Mouse (Mus musculus): ENCODE measurements at regions not wholly inside any gene's neighbourhood (a gene's known extent, or its start where the extent isn't known, plus 50 kb on each side); places are given as distances from the start of the nearest gene placed in this dataset.

- 77% methylated on average over 2 of the region's 2 CpGs for WGBS
- Histone ChIP-seq H3K27me3 (ENCODE audit: control insufficient read depth, insufficient read depth, low read length) (no peaks in the 10 kb centered on the region), H3K4me3 (ENCODE audit: low read depth, low read length) (no peak overlapping the region), H3K9me3 (ENCODE audit: control insufficient read depth, low read length) (no peaks in the 10 kb centered on the region), H3K4me1 (ENCODE audit: control insufficient read depth, insufficient read depth, low read length) (no peaks in the 10 kb centered on the region), H3K36me3 (ENCODE audit: control insufficient read depth, insufficient read depth, low read length) (no peaks in the 10 kb centered on the region), H3K27ac (ENCODE audit: low read depth, low read length) (no peak overlapping the region), H3K4me2 (ENCODE audit: low read depth, low read length) (no peak overlapping the region), H3K9ac (replicated peaks; ENCODE audit: low read depth, low read length) (no peak overlapping the region)
- ATAC-seq (ENCODE audit: low read depth): no peak
Observed at GRCm38 (mm10) chr15:27033261-27033660, 137.9 kb upstream of the Fbxl7 start.

- no peak for ATAC-seq (ENCODE audit: low read depth)
- no peak overlapping the region for H3K4me3 ChIP-seq (ENCODE audit: low read depth, low read length)
- no peak overlapping the region for H3K4me2 ChIP-seq (ENCODE audit: low read depth, low read length)
- no peaks in the 10 kb centered on the region for H3K9me3 ChIP-seq (ENCODE audit: control insufficient read depth, low read length)
- H3K4me1 ChIP-seq (ENCODE audit: control insufficient read depth, insufficient read depth, low read length): no peaks in the 10 kb centered on the region
- no peak overlapping the region for H3K9ac ChIP-seq (replicated peaks; ENCODE audit: low read depth, low read length)
- H3K36me3 ChIP-seq (ENCODE audit: control insufficient read depth, insufficient read depth, low read length): no peaks in the 10 kb centered on the region
- H3K27ac ChIP-seq (ENCODE audit: low read depth, low read length): no peak overlapping the region
- WGBS: 78% methylated on average over 4 of the region's 4 CpGs
- H3K27me3 ChIP-seq (ENCODE audit: control insufficient read depth, insufficient read depth, low read length): no peaks in the 10 kb centered on the region
Observed at GRCm38 (mm10) chr15:27043788-27044187, 148.4 kb upstream of the Fbxl7 start.

- 82% methylated on average over 2 of the region's 2 CpGs for WGBS
- no peak for ATAC-seq (ENCODE audit: low read depth)
- no peaks in the 10 kb centered on the region for H3K9me3 ChIP-seq (ENCODE audit: control insufficient read depth, low read length)
- no peak overlapping the region for H3K9ac ChIP-seq (replicated peaks; ENCODE audit: low read depth, low read length)
- H3K27ac ChIP-seq (ENCODE audit: low read depth, low read length): no peak overlapping the region
- no peak overlapping the region for H3K4me2 ChIP-seq (ENCODE audit: low read depth, low read length)
- H3K36me3 ChIP-seq (ENCODE audit: control insufficient read depth, insufficient read depth, low read length): no peaks in the 10 kb centered on the region
- no peaks in the 10 kb centered on the region for H3K4me1 ChIP-seq (ENCODE audit: control insufficient read depth, insufficient read depth, low read length)
- H3K4me3 ChIP-seq (ENCODE audit: low read depth, low read length): no peak overlapping the region
- no peaks in the 10 kb centered on the region for H3K27me3 ChIP-seq (ENCODE audit: control insufficient read depth, insufficient read depth, low read length)
Observed at GRCm38 (mm10) chr15:27050673-27051072, 155.3 kb upstream of the Fbxl7 start.

GRCm38 (mm10) chr15:27063456-27063855, 168.1 kb upstream of the Fbxl7 start:
- H3K27me3 ChIP-seq (ENCODE audit: control insufficient read depth, insufficient read depth, low read length): no peaks in the 10 kb centered on the region
- no peak overlapping the region for H3K4me3 ChIP-seq (ENCODE audit: low read depth, low read length)
- H3K4me2 ChIP-seq (ENCODE audit: low read depth, low read length): no peak overlapping the region
- no peaks in the 10 kb centered on the region for H3K36me3 ChIP-seq (ENCODE audit: control insufficient read depth, insufficient read depth, low read length)
- no peak; the same call in 1 of the 2 replicates for ATAC-seq (ENCODE audit: low read depth)
- no peak overlapping the region for H3K27ac ChIP-seq (ENCODE audit: low read depth, low read length)
- H3K4me1 ChIP-seq (ENCODE audit: control insufficient read depth, insufficient read depth, low read length): no peaks in the 10 kb centered on the region
- no peaks in the 10 kb centered on the region for H3K9me3 ChIP-seq (ENCODE audit: control insufficient read depth, low read length)
- H3K9ac ChIP-seq (replicated peaks; ENCODE audit: low read depth, low read length): no peak overlapping the region

- no peak overlapping the region for H3K27ac ChIP-seq (ENCODE audit: low read depth, low read length)
- no peak overlapping the region for H3K4me3 ChIP-seq (ENCODE audit: low read depth, low read length)
- no peaks in the 10 kb centered on the region for H3K36me3 ChIP-seq (ENCODE audit: control insufficient read depth, insufficient read depth, low read length)
- no peaks in the 10 kb centered on the region for H3K27me3 ChIP-seq (ENCODE audit: control insufficient read depth, insufficient read depth, low read length)
- H3K4me2 ChIP-seq (ENCODE audit: low read depth, low read length): no peak overlapping the region
- no peaks in the 10 kb centered on the region for H3K4me1 ChIP-seq (ENCODE audit: control insufficient read depth, insufficient read depth, low read length)
- ATAC-seq (ENCODE audit: low read depth): peak; percentile 79
- no peaks in the 10 kb centered on the region for H3K9me3 ChIP-seq (ENCODE audit: control insufficient read depth, low read length)
- 74% methylated on average over 4 of the region's 4 CpGs for WGBS
- no peak overlapping the region for H3K9ac ChIP-seq (replicated peaks; ENCODE audit: low read depth, low read length)
Observed at GRCm38 (mm10) chr15:27063971-27064370, 168.6 kb upstream of the Fbxl7 start.

- Histone ChIP-seq H3K36me3 (ENCODE audit: control insufficient read depth, insufficient read depth, low read length) (no peaks in the 10 kb centered on the region), H3K4me3 (ENCODE audit: low read depth, low read length) (no peak overlapping the region), H3K9me3 (ENCODE audit: control insufficient read depth, low read length) (no peaks in the 10 kb centered on the region), H3K27ac (ENCODE audit: low read depth, low read length) (no peak overlapping the region), H3K27me3 (ENCODE audit: control insufficient read depth, insufficient read depth, low read length) (no peaks in the 10 kb centered on the region), H3K9ac (replicated peaks; ENCODE audit: low read depth, low read length) (no peak overlapping the region), H3K4me1 (ENCODE audit: control insufficient read depth, insufficient read depth, low read length) (no peaks in the 10 kb centered on the region), H3K4me2 (ENCODE audit: low read depth, low read length) (no peak overlapping the region)
- WGBS: 50% methylated on average over 1 of the region's 1 CpGs
- no peak; the same call in 1 of the 2 replicates for ATAC-seq (ENCODE audit: low read depth)
Observed at GRCm38 (mm10) chr15:27067691-27068090, 172.3 kb upstream of the Fbxl7 start.

GRCm38 (mm10) chr15:27077926-27078325, 182.5 kb upstream of the Fbxl7 start:
- WGBS: 91% methylated on average over 4 of the region's 4 CpGs
- Histone ChIP-seq H3K36me3 (ENCODE audit: control insufficient read depth, insufficient read depth, low read length) (no peaks in the 10 kb centered on the region), H3K4me1 (ENCODE audit: control insufficient read depth, insufficient read depth, low read length) (no peaks in the 10 kb centered on the region), H3K9ac (replicated peaks; ENCODE audit: low read depth, low read length) (no peak overlapping the region), H3K27ac (ENCODE audit: low read depth, low read length) (no peak overlapping the region), H3K9me3 (ENCODE audit: control insufficient read depth, low read length) (no peaks in the 10 kb centered on the region), H3K4me3 (ENCODE audit: low read depth, low read length) (no peak overlapping the region), H3K27me3 (ENCODE audit: control insufficient read depth, insufficient read depth, low read length) (no peaks in the 10 kb centered on the region), H3K4me2 (ENCODE audit: low read depth, low read length) (no peak overlapping the region)
- no peak for ATAC-seq (ENCODE audit: low read depth)

- no peaks in the 10 kb centered on the region for H3K27me3 ChIP-seq (ENCODE audit: control insufficient read depth, insufficient read depth, low read length)
- no peaks in the 10 kb centered on the region for H3K4me1 ChIP-seq (ENCODE audit: control insufficient read depth, insufficient read depth, low read length)
- no peaks in the 10 kb centered on the region for H3K9me3 ChIP-seq (ENCODE audit: control insufficient read depth, low read length)
- no peak overlapping the region for H3K4me2 ChIP-seq (ENCODE audit: low read depth, low read length)
- no peak for ATAC-seq (ENCODE audit: low read depth)
- no peak overlapping the region for H3K4me3 ChIP-seq (ENCODE audit: low read depth, low read length)
- no peak overlapping the region for H3K9ac ChIP-seq (replicated peaks; ENCODE audit: low read depth, low read length)
- no peaks in the 10 kb centered on the region for H3K36me3 ChIP-seq (ENCODE audit: control insufficient read depth, insufficient read depth, low read length)
- WGBS: 79% methylated on average over 5 of the region's 5 CpGs
- H3K27ac ChIP-seq (ENCODE audit: low read depth, low read length): no peak overlapping the region
Observed at GRCm38 (mm10) chr15:27082826-27083225, 187.4 kb upstream of the Fbxl7 start.

GRCm38 (mm10) chr15:27083596-27083995, 188.2 kb upstream of the Fbxl7 start:
- Histone ChIP-seq H3K4me2 (ENCODE audit: low read depth, low read length) (no peak overlapping the region), H3K4me1 (ENCODE audit: control insufficient read depth, insufficient read depth, low read length) (no peaks in the 10 kb centered on the region), H3K9me3 (ENCODE audit: control insufficient read depth, low read length) (no peaks in the 10 kb centered on the region), H3K36me3 (ENCODE audit: control insufficient read depth, insufficient read depth, low read length) (no peaks in the 10 kb centered on the region), H3K27me3 (ENCODE audit: control insufficient read depth, insufficient read depth, low read length) (no peaks in the 10 kb centered on the region), H3K9ac (replicated peaks; ENCODE audit: low read depth, low read length) (no peak overlapping the region), H3K4me3 (ENCODE audit: low read depth, low read length) (no peak overlapping the region), H3K27ac (ENCODE audit: low read depth, low read length) (no peak overlapping the region)
- no peak for ATAC-seq (ENCODE audit: low read depth)
- 68% methylated on average over 6 of the region's 6 CpGs for WGBS

- 85% methylated on average over 6 of the region's 6 CpGs for WGBS
- no peak overlapping the region for H3K4me2 ChIP-seq (ENCODE audit: low read depth, low read length)
- no peak overlapping the region for H3K4me3 ChIP-seq (ENCODE audit: low read depth, low read length)
- no peak overlapping the region for H3K27ac ChIP-seq (ENCODE audit: low read depth, low read length)
- H3K36me3 ChIP-seq (ENCODE audit: control insufficient read depth, insufficient read depth, low read length): no peaks in the 10 kb centered on the region
- no peaks in the 10 kb centered on the region for H3K9me3 ChIP-seq (ENCODE audit: control insufficient read depth, low read length)
- no peak for ATAC-seq (ENCODE audit: low read depth)
- no peak overlapping the region for H3K9ac ChIP-seq (replicated peaks; ENCODE audit: low read depth, low read length)
- no peaks in the 10 kb centered on the region for H3K4me1 ChIP-seq (ENCODE audit: control insufficient read depth, insufficient read depth, low read length)
- no peaks in the 10 kb centered on the region for H3K27me3 ChIP-seq (ENCODE audit: control insufficient read depth, insufficient read depth, low read length)
Observed at GRCm38 (mm10) chr15:27089155-27089554, 193.8 kb upstream of the Fbxl7 start.

Data from neural tube, embryonic 14.5 days (tissue).